Mouse (Mus musculus) liver, adult 2 months (tissue): ENCODE results near the gene Ifi211.

Experiments used
- CTCF ChIP-seq: fragments of 200-500 bp; IDR thresholded peaks from 2 replicates; pipeline ENCODE4 v1.5.1; 2011; ENCODE audit warnings: low read depth, low read length, control low read depth
- POLR2A ChIP-seq: fragments of 200-500 bp; IDR thresholded peaks from 2 replicates; pipeline ENCODE4 v1.6.1; 2011; ENCODE audit warnings: low read length, control low read depth; ENCODE audit not compliant: insufficient read depth; ENCODE audit errors: extremely low read depth

GRCm38 (mm10) chr1:173953563-173953962, 40.7 kb upstream of the Ifi211 start:
- no peak for TF ChIP-seq POLR2A
- TF ChIP-seq CTCF, result no peak
